Comparison of ENCODE assay signal across 8 mouse cellular contexts in genomic region chr11:84827901-84828503, GRCm38 (mm10). TPM values are rescaled to one million over a fixed set of nuclear protein-coding genes. Genes with fewer than 3 reads are reported as not detected.
DNase-seq lines count a peak whose midpoint lies in the region; ATAC-seq and TF ChIP-seq lines count a peak whose summit lies in the region.

No protein-coding gene starts in this region.

- no peaks in the 10 kb centered on the region for H3K9me3 ChIP-seq in heart, embryonic 11.5 days (replicated peaks; ENCODE audit: control insufficient read depth, low read length)
- H3K9me3 ChIP-seq in hindbrain, embryonic 14.5 days (ENCODE audit: control insufficient read depth, low read length): no peaks in the 10 kb centered on the region
- no peaks in the 10 kb centered on the region for H3K9me3 ChIP-seq in midbrain, embryonic 12.5 days

- peak overlapping the region; percentile 80 for H3K4me2 ChIP-seq in heart, embryonic 11.5 days
- peak overlapping the region; percentile 93 for H3K4me2 ChIP-seq in hindbrain, embryonic 14.5 days (replicated peaks)
- peak overlapping the region; percentile 95 for H3K4me2 ChIP-seq in midbrain, embryonic 12.5 days (replicated peaks)

- WGBS in heart, embryonic 11.5 days (ENCODE audit: insufficient replicate concordance): 49% methylated on average over 3 of the region's 3 CpGs
- WGBS in hindbrain, embryonic 14.5 days: 50% methylated on average over 3 of the region's 3 CpGs
- 47% methylated on average over 3 of the region's 3 CpGs for WGBS in midbrain, embryonic 12.5 days

- H3K27me3 ChIP-seq in heart, embryonic 11.5 days (ENCODE audit: control insufficient read depth, insufficient read depth, low read length): no peaks in the 10 kb centered on the region; the same call in 1 of the 2 replicates
- H3K27me3 ChIP-seq in hindbrain, embryonic 14.5 days (ENCODE audit: control insufficient read depth, insufficient read depth, low read length): no peaks in the 10 kb centered on the region
- no peaks in the 10 kb centered on the region for H3K27me3 ChIP-seq in midbrain, embryonic 12.5 days

- no peak for TF ChIP-seq POLR2A in cortical plate, adult 2 months (IDR thresholded peaks at IDR 0.05; ENCODE audit: extremely low read depth, insufficient read depth, low read length)

- H3K4me1 ChIP-seq in heart, embryonic 11.5 days (ENCODE audit: control insufficient read depth, insufficient read depth, low read length): peaks cover 39% of the 10 kb centered on the region
- peaks cover 6% of the 10 kb centered on the region; the same call in 1 of the 2 replicates for H3K4me1 ChIP-seq in cortical plate, adult 2 months (ENCODE audit: control insufficient read depth, insufficient read depth, low read length)
- no peaks in the 10 kb centered on the region for H3K4me1 ChIP-seq in hindbrain, embryonic 14.5 days (replicated peaks; ENCODE audit: control insufficient read depth, insufficient read depth, low read length)
- peaks cover 15% of the 10 kb centered on the region for H3K4me1 ChIP-seq in midbrain, embryonic 12.5 days

- DNase-seq in heart, adult 8-10 months (ENCODE audit: low spot score): no peak
- DNase-seq in hindbrain, embryonic 14.5 days (ENCODE audit: low spot score): no peak
- no peak for DNase-seq in natural killer cell, adult 2 months (ENCODE audit: low spot score in 2 of 2)
- DNase-seq in cerebellum, adult 18-20 months: no peak
- no peak for DNase-seq in T-cell, adult 2 months (ENCODE audit: low spot score)

- TF ChIP-seq CTCF in cortical plate, adult 2 months (IDR thresholded peaks at IDR 0.05; ENCODE audit: extremely low read depth, insufficient read depth, low read length): no peak

- no peak for ATAC-seq in heart, embryonic 11.5 days (replicated peaks; ENCODE audit: insufficient number of reproducible peaks, low FRiP score, low TSS enrichment)
- ATAC-seq in hindbrain, embryonic 14.5 days (ENCODE audit: low FRiP score): no peak
- no peak for ATAC-seq in midbrain, embryonic 12.5 days (ENCODE audit: low FRiP score, low read depth)

- peaks cover 8% of the 10 kb centered on the region for H3K36me3 ChIP-seq in heart, embryonic 11.5 days (ENCODE audit: control insufficient read depth, insufficient read depth, low read length)
- peaks cover 16% of the 10 kb centered on the region for H3K36me3 ChIP-seq in hindbrain, embryonic 14.5 days (replicated peaks; ENCODE audit: control insufficient read depth, insufficient read depth)
- H3K36me3 ChIP-seq in midbrain, embryonic 12.5 days: peaks cover 29% of the 10 kb centered on the region

- H3K4me3 ChIP-seq in heart, embryonic 11.5 days (ENCODE audit: low read depth, low read length): peak overlapping the region; percentile 84
- peak overlapping the region; percentile 93 for H3K4me3 ChIP-seq in cortical plate, adult 2 months (ENCODE audit: insufficient read depth, low read length)
- H3K4me3 ChIP-seq in hindbrain, embryonic 14.5 days (replicated peaks; ENCODE audit: low read length): peak overlapping the region; percentile 63
- H3K4me3 ChIP-seq in midbrain, embryonic 12.5 days: peak overlapping the region; percentile 69

- H3K9ac ChIP-seq in heart, embryonic 11.5 days (ENCODE audit: low read depth, low read length): peak overlapping the region; percentile 89
- peak overlapping the region; percentile 63 for H3K9ac ChIP-seq in hindbrain, embryonic 14.5 days
- peak overlapping the region; percentile 68; the same call in 1 of the 2 replicates for H3K9ac ChIP-seq in midbrain, embryonic 12.5 days (replicated peaks)

- H3K27ac ChIP-seq in heart, embryonic 11.5 days (ENCODE audit: low read depth, low read length): peak overlapping the region; percentile 77
- 0 out of 2 replicates have a peak overlapping the region, but pooled peaks have one; percentile 67 for H3K27ac ChIP-seq in cortical plate, adult 2 months (ENCODE audit: insufficient read depth, low read length)
- H3K27ac ChIP-seq in hindbrain, embryonic 14.5 days: no peak overlapping the region
- no peak overlapping the region for H3K27ac ChIP-seq in midbrain, embryonic 12.5 days (replicated peaks)

RNA-seq across cellular contexts. Expression of gene Dhrs11, which starts 0.8 kb away (rescaled TPM):
- polyA plus RNA-seq in heart, embryonic 11.5 days (2014; fragmentation: Nextera tagmentation; extraction: Ambion mirVana): 34.3 and 43.5 TPM in 2 replicates
- total RNA-seq in heart, adult 8-10 months (2022): 100 to 1,000 TPM; 104 to 123 (median 113) TPM
- polyA plus RNA-seq in cortical plate, adult 2 months (2012; rRNA removed): 14.4 and 15.4 TPM in 2 replicates
- polyA plus RNA-seq in hindbrain, embryonic 14.5 days (2014; fragmentation: Nextera tagmentation; extraction: Ambion mirVana): 10.2 and 10.5 TPM in 2 replicates
- polyA plus RNA-seq in midbrain, embryonic 12.5 days (2016; fragmentation: Nextera tagmentation; extraction: Ambion mirVana): 6.8 and 7.6 TPM in 2 replicates

RNA-seq across cellular contexts. Expression of gene Mrm1, which starts 8.7 kb away (rescaled TPM):
- polyA plus RNA-seq in heart, embryonic 11.5 days (2014; fragmentation: Nextera tagmentation; extraction: Ambion mirVana): 13.0 and 13.4 TPM in 2 replicates
- total RNA-seq in heart, adult 8-10 months (2022): 10 to 100 TPM; 16.7 to 23.3 (median 21.1) TPM
- 14.5 and 16.5 TPM in 2 replicates for polyA plus RNA-seq in cortical plate, adult 2 months (2012; rRNA removed)
- 12.2 and 16.0 TPM in 2 replicates for polyA plus RNA-seq in hindbrain, embryonic 14.5 days (2014; fragmentation: Nextera tagmentation; extraction: Ambion mirVana)
- 11.0 and 11.7 TPM in 2 replicates for polyA plus RNA-seq in midbrain, embryonic 12.5 days (2016; fragmentation: Nextera tagmentation; extraction: Ambion mirVana)

RNA-seq across cellular contexts. Expression of gene Ggnbp2, which starts 42.6 kb away (rescaled TPM):
- 52.4 and 54.8 TPM in 2 replicates for polyA plus RNA-seq in heart, embryonic 11.5 days (2014; fragmentation: Nextera tagmentation; extraction: Ambion mirVana)
- total RNA-seq in heart, adult 8-10 months (2022): 10 to 100 TPM; 46.1 to 53.6 (median 50.1) TPM
- 104 and 108 TPM in 2 replicates for polyA plus RNA-seq in cortical plate, adult 2 months (2012; rRNA removed)
- 67.6 and 69.7 TPM in 2 replicates for polyA plus RNA-seq in hindbrain, embryonic 14.5 days (2014; fragmentation: Nextera tagmentation; extraction: Ambion mirVana)
- 69.2 and 79.1 TPM in 2 replicates for polyA plus RNA-seq in midbrain, embryonic 12.5 days (2016; fragmentation: Nextera tagmentation; extraction: Ambion mirVana)

RNA-seq across cellular contexts. Expression of gene Myo19, which starts 51.9 kb away (rescaled TPM):
- 7.2 and 7.7 TPM in 2 replicates for polyA plus RNA-seq in heart, embryonic 11.5 days (2014; fragmentation: Nextera tagmentation; extraction: Ambion mirVana)
- 1 to 10 TPM; 4.4 to 6.2 (median 5.4) TPM for total RNA-seq in heart, adult 8-10 months (2022)
- 14.6 and 16.1 TPM in 2 replicates for polyA plus RNA-seq in cortical plate, adult 2 months (2012; rRNA removed)
- polyA plus RNA-seq in hindbrain, embryonic 14.5 days (2014; fragmentation: Nextera tagmentation; extraction: Ambion mirVana): 6.0 and 6.1 TPM in 2 replicates
- 8.5 and 9.9 TPM in 2 replicates for polyA plus RNA-seq in midbrain, embryonic 12.5 days (2016; fragmentation: Nextera tagmentation; extraction: Ambion mirVana)

RNA-seq across cellular contexts. Expression of gene Pigw, which starts 52.1 kb away (rescaled TPM):
- polyA plus RNA-seq in heart, embryonic 11.5 days (2014; fragmentation: Nextera tagmentation; extraction: Ambion mirVana): 2.0 and 4.0 TPM in 2 replicates
- 1 to 10 TPM; 5.8 to 6.7 (median 6.7) TPM for total RNA-seq in heart, adult 8-10 months (2022)
- polyA plus RNA-seq in cortical plate, adult 2 months (2012; rRNA removed): 4.0 and 4.9 TPM in 2 replicates
- polyA plus RNA-seq in hindbrain, embryonic 14.5 days (2014; fragmentation: Nextera tagmentation; extraction: Ambion mirVana): 2.7 and 3.1 TPM in 2 replicates
- 2.6 and 2.8 TPM in 2 replicates for polyA plus RNA-seq in midbrain, embryonic 12.5 days (2016; fragmentation: Nextera tagmentation; extraction: Ambion mirVana)

Comparison
In these comparisons a context has a peak if more than half of its experiments do, and no peak if none do; other contexts are left out.
1. H3K27ac ChIP-seq: peak in heart, embryonic 11.5 days (single experiment) and cortical plate, adult 2 months (single experiment); none in hindbrain, embryonic 14.5 days (single experiment) and midbrain, embryonic 12.5 days (single experiment).
2. Peak in every context shown above with its lines, with median percentiles within 50 percentile points of each other: H3K4me2 ChIP-seq, H3K4me3 ChIP-seq and H3K9ac ChIP-seq.